Mouse (Mus musculus): ENCODE measurements at regions not wholly inside any gene's neighbourhood (a gene's known extent, or its start where the extent isn't known, plus 50 kb on each side); places are given as distances from the start of the nearest gene placed in this dataset.

DNA sequence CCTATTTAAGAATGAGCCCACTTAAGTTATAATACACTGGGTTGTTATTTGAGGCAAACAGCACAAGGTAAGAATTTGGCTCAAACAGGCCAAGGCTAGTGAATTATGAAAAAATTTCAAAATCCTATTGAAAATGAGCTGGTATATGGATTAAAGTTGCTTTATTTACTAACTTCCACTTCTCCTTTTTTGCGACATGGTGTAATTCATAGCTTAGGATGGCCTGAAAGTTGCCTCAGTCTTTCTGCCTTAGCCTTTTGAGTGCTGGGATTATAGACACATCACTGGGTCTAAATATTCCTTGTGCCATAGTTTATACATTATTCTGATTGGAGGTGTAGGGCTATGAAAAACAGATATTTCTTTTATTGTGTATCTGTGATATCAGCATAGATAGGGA is 81.9 kb downstream of the Edem1 start:
- intact Hi-C loops (cut with DNase I; ENCODE audit: low total_unique reads) = no loop called here

DNA sequence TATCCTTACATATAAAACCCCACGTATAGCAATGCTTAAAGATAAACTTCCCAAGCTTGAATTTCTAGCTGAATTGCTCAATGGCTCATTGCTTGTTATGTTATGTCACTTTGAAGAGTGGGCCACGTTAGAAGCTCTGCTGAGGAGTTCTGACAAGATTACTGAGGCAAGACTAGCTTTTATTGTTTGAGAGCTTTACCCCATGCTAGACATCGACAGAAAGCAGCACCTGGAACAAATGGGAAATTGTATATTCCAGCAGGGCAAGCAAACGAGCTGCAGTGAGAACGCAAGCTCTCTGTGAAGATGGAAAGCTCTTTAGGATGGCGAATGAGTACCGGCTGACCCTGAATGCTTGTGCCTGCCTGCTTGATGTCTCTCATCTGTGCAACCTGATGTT is 84.1 kb downstream of the Edem1 start:
- no peak for DNase-seq
- intact Hi-C loops (cut with DNase I; ENCODE audit: low total_unique reads) = no loop called here

More for the DNA sequence above, 81.9 kb downstream of the Edem1 start:
- no peak for DNase-seq

DNA sequence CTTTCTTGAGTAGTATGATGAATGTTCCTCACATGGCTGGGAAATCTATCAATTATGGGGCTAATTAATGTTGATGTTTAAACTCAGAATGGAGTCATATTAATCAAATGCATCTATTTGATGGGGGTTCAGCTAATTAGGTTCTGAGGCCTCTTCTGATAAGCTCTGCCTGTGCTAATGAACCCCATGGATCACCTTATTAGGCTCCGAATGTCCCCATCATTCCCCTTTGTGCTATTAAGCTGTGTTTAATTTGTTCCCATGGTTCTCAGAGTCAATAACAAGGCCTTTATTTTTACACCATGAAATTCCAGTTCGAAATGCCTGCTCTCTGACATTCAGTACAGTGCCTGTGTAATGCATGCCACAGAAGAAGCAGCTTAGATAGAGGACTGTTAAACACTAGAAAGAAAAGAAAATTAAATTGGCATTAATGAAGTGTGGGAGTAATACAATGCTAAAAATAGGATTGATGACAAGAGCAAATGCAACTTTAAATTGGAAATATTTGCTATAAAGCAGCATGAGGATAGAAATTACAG is 91.0 kb downstream of the Edem1 start:
- DNase-seq = no peak
- intact Hi-C loops (cut with DNase I; ENCODE audit: low total_unique reads) = no loop called here

DNA sequence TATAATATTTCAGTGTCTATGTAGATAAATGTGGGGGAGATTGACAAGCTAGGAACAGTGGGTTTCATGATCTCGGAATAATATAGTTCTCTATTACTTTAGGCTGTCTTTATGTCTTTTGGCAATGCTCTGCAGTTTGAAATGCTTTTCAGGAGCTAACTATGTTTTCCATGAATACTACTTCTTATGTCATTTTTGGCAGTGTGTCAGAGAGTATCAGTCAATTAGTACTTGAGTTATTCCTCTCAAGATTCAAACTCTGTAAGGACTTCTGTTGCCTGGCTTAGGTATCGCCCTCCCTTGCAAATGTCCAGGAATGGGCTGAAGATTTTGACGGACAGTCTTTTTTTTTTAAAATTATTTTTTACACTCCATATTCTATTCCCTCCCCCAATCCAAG is 92.7 kb downstream of the Edem1 start:
- intact Hi-C loops (cut with DNase I; ENCODE audit: low total_unique reads) = no loop called here

DNA sequence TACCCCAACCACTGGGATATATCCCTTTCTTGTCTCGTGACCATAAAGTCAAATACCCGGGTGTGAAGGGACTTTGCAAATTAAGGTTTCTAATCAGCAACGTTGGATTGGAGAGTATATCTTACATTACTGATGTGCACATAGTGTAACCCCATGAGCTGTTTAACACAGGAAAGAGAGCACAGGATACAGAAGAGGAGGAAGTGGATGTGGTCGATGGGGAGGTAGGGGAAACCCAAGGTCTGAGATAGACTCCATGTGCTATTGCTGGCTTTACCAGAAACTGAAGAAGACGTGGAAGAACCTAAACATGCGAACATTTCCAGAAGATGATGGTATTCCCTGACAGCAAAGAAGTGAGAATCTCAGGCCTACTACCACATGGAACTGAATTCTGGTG is 94.1 kb downstream of the Edem1 start:
- intact Hi-C loops (cut with DNase I; ENCODE audit: low total_unique reads) = no loop called here
- no peak for DNase-seq

More for the DNA sequence above, 92.7 kb downstream of the Edem1 start:
- DNase-seq = no peak

DNA sequence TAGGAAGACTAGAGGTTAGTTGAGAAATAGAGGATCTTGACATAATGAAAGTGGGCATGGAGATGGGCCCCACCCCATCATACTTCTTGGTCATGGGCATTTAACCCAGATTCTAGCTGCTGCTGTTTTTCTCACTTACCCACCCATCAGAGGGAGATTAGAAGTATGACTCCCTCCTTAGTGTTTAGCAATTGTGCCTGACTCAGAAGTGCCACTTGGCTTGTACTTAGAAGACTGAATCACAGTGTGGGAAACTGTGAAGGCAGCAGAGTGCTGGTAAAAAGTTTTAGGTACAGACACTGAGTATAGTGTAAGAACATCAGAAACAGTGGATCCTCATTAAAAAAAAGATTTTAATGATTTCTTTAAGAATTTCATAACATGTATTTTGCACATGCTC is 100.5 kb downstream of the Edem1 start:
- intact Hi-C loops (cut with DNase I; ENCODE audit: low total_unique reads) = no loop called here
- DNase-seq = no peak

DNA sequence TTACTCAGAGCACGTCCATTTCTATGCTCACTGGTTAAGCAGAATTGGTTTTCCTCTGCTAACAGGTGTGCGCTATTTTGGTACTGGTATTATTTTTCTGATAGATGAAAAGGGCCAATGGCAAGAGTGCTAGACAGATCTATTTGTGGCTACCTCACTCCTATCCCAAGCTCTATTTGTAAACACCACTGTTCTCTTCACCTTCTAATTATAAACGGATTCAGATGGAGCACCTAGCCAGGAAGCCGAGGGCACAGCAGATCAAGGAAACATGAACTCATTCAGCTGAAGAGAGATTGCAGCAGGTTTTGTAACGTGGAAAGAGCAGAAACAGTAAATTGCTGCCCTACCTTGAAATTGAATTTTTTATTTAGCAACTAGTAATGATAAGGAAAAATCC is 110.2 kb downstream of the Edem1 start:
- no peak for DNase-seq
- intact Hi-C loops (cut with DNase I; ENCODE audit: low total_unique reads) = no loop called here

DNA sequence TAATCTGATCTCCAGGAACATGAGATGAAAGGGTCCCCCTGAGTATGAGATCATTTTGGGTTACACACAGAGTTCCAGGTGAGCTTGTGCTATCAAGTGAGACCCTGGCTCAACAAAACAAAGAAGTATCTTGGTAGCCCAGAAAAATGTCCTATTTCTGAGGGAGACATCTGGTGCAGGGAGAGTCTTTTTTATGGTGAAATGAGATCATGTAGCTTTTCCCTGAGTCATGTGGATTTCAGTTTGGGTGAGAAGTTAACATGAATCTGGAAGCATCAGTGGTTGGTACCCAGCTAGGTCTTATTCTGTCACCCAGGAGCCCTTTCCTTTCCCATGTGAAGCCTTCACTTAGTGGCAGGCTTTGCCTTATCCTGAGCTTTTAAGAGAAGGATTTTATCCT is 113.8 kb downstream of the Edem1 start:
- intact Hi-C loops (cut with DNase I; ENCODE audit: low total_unique reads) = no loop called here

DNA sequence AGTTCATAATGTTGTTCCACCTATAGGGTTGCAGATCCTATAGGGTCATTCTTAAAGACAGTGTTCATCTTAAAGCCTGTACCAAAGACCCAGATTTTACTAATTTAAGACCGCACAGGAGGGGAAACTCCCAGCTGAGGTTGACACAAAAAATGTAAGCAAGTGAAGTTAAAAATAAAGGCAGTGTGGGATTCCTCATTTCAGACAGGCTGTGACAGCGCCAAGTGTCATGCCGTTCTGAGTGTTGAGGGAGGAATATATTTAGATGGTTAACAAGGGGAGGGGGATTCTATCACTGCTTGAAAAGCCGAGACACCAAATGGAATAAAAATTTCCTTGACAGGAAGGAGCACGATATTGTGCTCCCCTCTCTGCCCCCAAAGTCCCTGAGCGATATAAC is 123.9 kb downstream of the Edem1 start:
- intact Hi-C loops (cut with DNase I; ENCODE audit: low total_unique reads) = no loop called here
- no peak for DNase-seq

More for the DNA sequence above, 113.8 kb downstream of the Edem1 start:
- DNase-seq = no peak

DNA sequence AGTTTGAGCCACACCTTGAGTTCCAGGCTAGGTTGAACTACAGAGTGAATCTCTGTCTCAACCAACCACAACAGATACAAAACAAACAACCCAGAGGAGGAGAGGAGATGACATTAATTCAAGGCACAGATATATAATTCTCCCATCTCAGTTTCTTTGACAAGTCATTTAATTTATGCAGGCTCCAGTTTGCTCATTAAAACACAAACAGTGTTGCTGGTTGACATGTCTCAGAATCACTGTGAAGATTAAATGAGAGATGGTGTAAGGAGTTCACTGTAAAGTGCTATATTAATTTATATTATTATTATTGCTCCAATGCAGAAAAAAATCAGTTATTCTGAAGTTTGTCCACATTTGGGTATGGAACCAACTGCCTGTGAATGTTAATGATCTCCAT is 134.4 kb downstream of the Edem1 start:
- intact Hi-C loops (cut with DNase I; ENCODE audit: low total_unique reads) = no loop called here
- DNase-seq = no peak

DNA sequence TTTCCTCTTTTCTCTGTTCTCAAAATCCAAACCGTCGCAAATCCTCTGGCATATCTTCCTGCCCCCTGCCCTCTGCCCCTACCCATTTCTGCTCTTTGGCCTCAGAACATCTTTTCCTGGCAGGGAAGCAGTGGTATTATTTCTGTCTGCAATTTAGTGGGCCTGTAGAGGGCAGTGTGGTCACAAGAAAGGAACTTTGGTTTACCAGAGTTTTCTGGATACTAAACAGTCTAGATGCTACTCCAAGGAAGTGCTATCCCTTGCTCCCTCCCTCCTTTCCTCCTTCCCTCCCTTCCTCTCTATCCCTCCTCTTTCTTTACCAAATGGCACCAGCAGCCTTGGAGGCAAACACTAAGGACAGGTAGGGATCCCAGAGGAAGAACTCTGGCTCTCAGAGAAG is 134.9 kb downstream of the Edem1 start:
- peak; percentile 31 for DNase-seq
- intact Hi-C loops (cut with DNase I; ENCODE audit: low total_unique reads) = no loop called here

DNA sequence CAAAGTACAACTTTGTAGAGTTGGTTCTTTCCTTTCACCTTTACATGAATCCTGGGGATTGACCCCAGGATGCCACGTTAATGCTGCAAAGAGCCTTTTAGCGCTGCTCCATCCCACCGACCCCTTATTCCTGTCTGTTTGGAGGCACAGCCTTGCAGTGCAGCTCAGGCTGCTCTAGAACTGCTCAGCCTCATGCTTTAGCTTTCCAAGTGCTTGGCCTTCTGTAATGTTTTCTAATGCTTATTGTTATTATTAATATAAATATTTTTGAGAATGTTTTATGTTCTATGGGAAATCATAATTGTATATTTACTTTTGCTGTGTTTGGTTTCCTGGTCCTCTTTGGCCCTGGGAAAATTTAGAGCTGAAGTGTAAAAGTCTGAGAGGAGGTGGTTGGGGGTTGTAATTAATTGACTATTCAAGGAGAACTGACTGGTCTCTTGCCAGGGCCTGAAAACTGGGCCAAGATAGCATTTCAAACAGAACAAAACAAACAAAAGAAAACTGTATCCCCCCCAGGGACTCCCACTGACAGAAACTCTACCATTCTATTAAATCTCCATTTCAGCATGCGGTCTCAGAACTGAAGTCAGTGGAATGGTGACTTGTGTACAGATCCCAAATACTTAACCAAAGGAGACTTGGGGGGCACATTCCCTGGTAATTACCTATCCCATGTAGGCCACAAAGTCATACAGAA is 141.2 kb downstream of the Edem1 start:
- no peak for DNase-seq
- intact Hi-C loops (cut with DNase I; ENCODE audit: low total_unique reads) = no loop called here

DNA sequence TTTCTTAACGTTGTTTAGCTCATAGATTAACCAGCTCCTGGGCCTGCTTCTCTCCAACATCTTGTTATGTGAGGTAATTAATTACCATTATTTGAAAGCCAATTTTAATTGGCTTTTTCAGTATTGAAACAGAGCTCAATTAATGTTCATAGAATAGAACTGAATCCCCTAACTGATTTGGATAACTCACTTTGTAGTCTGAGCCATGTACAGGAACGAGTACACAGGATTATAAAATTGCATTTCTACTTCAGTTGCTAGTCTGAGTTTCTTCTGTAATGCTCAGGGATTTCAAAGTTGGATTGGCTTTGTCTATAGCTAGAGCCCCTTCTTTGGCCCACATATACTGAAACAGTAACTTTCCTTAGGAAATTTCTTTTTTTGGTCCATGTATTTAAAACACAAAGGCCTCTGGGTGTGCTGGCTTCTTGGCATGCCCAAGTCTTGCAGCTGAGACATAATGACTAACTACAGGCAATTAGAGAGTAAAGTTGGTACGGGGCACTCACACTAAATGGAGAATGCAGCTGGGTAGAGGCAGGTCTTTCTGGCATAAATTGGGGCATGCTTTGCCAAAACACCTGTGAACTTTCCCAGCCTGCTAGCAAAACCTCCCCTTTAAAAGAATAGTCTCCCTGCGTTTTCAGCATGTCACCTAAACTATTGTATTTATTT is 143.1 kb downstream of the Edem1 start:
- intact Hi-C loops (cut with DNase I; ENCODE audit: low total_unique reads) = no loop called here
- DNase-seq = no peak

DNA sequence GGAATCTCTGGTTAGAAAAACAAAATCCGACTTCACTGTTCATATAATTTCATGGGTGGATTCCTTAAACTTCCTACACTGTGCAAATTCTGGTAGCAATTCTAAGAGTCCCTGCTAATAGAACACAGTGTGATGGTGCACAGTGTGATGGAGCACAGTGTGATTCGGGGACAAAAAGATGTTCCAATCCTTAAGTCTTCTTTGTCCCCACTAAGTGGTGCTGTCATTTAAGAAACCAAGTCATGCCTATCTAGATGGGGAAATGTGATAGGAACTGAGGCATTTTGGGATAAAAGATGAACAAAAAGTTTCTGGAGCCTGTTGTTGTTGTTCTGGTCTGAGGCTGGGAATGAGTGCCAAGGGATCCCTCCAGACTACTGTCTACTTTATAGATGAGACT is 145.3 kb downstream of the Edem1 start:
- DNase-seq = no peak
- intact Hi-C loops (cut with DNase I; ENCODE audit: low total_unique reads) = no loop called here

DNA sequence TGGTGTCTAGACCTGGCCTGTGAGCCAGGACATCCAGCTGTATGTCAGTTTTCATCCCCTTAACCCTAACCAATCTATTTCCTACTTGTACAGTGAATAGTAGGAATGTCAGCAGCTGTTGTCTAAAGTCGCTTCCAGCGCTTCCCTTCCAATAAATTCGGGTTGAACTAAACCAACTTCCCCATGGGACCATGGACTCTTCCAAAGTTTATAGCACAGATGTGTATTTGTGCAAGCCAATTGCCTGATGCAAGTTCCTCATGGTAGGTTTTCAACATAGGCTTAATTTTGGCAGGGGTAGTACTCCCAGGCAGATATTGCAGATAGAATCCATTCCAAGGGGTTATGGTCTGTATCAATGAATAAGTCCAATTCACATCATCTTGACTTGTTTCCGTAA is 161.1 kb downstream of the Edem1 start:
- DNase-seq = peak; percentile 17
- intact Hi-C loops (cut with DNase I; ENCODE audit: low total_unique reads) = no loop called here

DNA sequence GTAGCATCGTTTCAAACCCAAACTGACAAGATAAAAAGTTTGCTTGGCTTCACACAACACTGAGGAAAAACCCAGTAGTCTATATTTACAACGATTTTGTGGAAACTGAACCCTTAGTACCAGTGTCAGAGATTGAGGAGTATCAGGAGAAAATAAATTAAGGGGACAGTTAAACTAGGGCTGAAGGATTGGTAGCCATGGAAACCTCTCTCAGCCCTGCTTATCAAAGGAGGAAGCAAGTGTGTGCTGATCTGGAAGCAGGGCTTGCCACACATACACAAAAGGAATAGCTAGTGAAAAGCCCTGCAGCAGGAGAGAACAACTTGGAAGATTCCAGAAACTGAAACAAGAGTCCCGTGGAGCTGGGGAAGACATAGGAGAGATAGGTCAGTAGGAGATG is 165.3 kb downstream of the Edem1 start:
- DNase-seq = no peak
- intact Hi-C loops (cut with DNase I; ENCODE audit: low total_unique reads) = no loop called here

DNA sequence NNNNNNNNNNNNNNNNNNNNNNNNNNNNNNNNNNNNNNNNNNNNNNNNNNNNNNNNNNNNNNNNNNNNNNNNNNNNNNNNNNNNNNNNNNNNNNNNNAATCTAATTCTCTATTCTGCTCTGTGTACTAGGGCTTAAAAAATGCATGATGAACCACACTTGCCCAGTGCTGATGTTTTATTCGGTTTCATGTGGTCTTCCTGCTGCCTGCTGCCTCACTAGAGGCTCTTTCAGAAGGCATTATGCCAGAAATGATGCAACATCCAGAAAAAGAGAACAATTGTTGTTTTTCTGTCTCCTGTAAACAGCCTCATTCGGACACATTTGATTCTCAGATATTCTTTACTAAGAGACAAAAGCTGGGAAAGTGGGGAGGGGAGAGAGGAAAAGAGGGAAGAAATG is 176.0 kb downstream of the Edem1 start:
- intact Hi-C loops (cut with DNase I; ENCODE audit: low total_unique reads) = no loop called here
- no peak for DNase-seq

DNA sequence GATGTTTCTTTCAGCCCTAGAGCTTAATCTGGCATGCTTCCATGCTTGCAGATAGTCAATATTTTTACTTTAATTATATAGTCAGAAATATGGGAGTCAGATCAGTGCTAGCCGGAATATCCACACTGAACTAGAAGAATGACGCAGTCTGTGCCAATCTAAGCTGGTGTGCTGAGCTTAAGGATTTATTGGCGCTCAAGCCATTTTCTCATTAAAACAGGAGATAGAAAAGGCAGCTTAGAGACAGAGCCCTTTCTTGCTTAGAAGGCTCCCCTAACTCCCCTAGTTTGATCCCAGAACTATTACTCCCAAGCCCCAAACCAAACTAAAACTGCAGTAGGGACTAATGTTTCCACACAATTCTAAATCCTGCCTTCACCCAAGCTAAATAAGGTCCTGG is 180.9 kb downstream of the Edem1 start:
- intact Hi-C loops (cut with DNase I; ENCODE audit: low total_unique reads) = no loop called here

DNA sequence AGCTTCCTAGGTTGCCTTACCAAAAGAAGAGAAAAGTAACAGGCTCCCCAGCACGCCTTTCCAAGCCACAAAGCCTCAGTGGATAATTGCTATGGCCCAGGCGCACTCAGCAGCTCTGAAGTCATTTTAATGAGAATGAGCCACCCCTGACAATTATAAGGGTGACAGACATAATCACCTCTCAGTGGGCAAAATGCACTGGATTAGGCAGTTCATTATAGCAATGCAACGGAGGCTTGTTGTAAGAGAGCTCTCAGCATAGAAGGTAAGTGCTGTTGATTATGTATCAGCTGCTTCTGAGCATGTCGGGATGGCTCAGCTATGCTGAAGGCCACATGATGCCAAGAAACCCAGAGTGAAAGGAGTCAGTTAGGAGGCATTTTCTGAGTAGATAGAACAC is 181.4 kb downstream of the Edem1 start:
- DNase-seq = no peak
- intact Hi-C loops (cut with DNase I; ENCODE audit: low total_unique reads) = no loop called here

More for the DNA sequence above, 180.9 kb downstream of the Edem1 start:
- no peak for DNase-seq

DNA sequence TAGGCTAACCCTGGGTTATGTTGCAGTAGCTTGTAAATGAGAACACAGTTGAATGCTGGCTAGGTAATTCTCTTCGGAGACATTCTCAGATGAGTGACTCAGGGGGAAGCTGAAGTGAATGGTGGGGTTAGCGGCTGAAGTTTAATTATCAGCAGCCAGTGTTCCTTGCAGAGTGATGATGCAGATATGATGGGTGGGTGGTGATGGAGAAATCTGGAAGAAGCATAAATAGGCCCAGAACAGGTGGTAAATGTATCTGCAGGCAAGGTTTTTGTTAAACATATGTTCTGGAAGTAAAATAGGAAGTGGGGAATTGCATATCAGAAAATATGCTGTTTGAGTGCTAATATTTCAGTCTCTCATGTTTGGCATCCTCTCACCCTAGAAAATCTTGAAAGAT is 191.3 kb downstream of the Edem1 start:
- intact Hi-C loops (cut with DNase I; ENCODE audit: low total_unique reads) = no loop called here
- DNase-seq = no peak
